Mouse (Mus musculus): ENCODE measurements at regions not wholly inside any gene's neighbourhood (a gene's known extent, or its start where the extent isn't known, plus 50 kb on each side); places are given as distances from the start of the nearest gene placed in this dataset.

- Histone ChIP-seq H3K27ac (ENCODE audit: low read depth, low read length) (no peak overlapping the region), H3K27me3 (ENCODE audit: control insufficient read depth, insufficient read depth, low read length) (no peaks in the 10 kb centered on the region), H3K4me1 (ENCODE audit: control insufficient read depth, insufficient read depth, low read length) (no peaks in the 10 kb centered on the region), H3K4me3 (ENCODE audit: low read depth, low read length) (no peak overlapping the region), H3K36me3 (ENCODE audit: control insufficient read depth, insufficient read depth, low read length) (no peaks in the 10 kb centered on the region), H3K4me2 (ENCODE audit: low read depth) (no peak overlapping the region), H3K9me3 (ENCODE audit: control insufficient read depth, low read length) (no peaks in the 10 kb centered on the region), H3K9ac (ENCODE audit: low read length) (no peak overlapping the region)
- no peak for ATAC-seq (ENCODE audit: insufficient read depth, low FRiP score, low TSS enrichment)
- WGBS, result 88% methylated on average over 2 of the region's 2 CpGs
- no peak for DNase-seq (ENCODE audit: low spot score)
Measured at GRCm38 (mm10) chr10:98292140-98292539, 565.6 kb upstream of the C030005K15Rik start.

GRCm38 (mm10) chr10:98305667-98306066, 579.1 kb upstream of the C030005K15Rik start:
- Histone ChIP-seq H3K27me3 (ENCODE audit: control insufficient read depth, insufficient read depth, low read length) (no peaks in the 10 kb centered on the region), H3K4me3 (ENCODE audit: low read depth, low read length) (no peak overlapping the region), H3K27ac (ENCODE audit: low read depth, low read length) (no peak overlapping the region), H3K4me2 (ENCODE audit: low read depth) (no peak overlapping the region), H3K4me1 (ENCODE audit: control insufficient read depth, insufficient read depth, low read length) (no peaks in the 10 kb centered on the region), H3K9me3 (ENCODE audit: control insufficient read depth, low read length) (no peaks in the 10 kb centered on the region), H3K36me3 (ENCODE audit: control insufficient read depth, insufficient read depth, low read length) (no peaks in the 10 kb centered on the region), H3K9ac (ENCODE audit: low read length) (no peak overlapping the region)
- ATAC-seq (ENCODE audit: insufficient read depth, low FRiP score, low TSS enrichment) (no peak), DNase-seq (ENCODE audit: low spot score) (no peak)
- WGBS, result 93% methylated on average over 1 of the region's 1 CpGs

- no peaks in the 10 kb centered on the region for H3K27me3 ChIP-seq (ENCODE audit: control insufficient read depth, insufficient read depth, low read length)
- no peak overlapping the region for H3K27ac ChIP-seq (ENCODE audit: low read depth, low read length)
- no peak overlapping the region for H3K4me2 ChIP-seq (ENCODE audit: low read depth)
- H3K9ac ChIP-seq (ENCODE audit: low read length), result no peak overlapping the region
- 88% methylated on average over 3 of the region's 3 CpGs for WGBS
- no peaks in the 10 kb centered on the region for H3K36me3 ChIP-seq (ENCODE audit: control insufficient read depth, insufficient read depth, low read length)
- DNase-seq (ENCODE audit: low spot score), result no peak
- H3K9me3 ChIP-seq (ENCODE audit: control insufficient read depth, low read length), result no peaks in the 10 kb centered on the region
- H3K4me1 ChIP-seq (ENCODE audit: control insufficient read depth, insufficient read depth, low read length), result no peaks in the 10 kb centered on the region
- H3K4me3 ChIP-seq (ENCODE audit: low read depth, low read length), result no peak overlapping the region
- ATAC-seq (ENCODE audit: insufficient read depth, low FRiP score, low TSS enrichment), result no peak
Measured at GRCm38 (mm10) chr10:98309667-98310066, 583.1 kb upstream of the C030005K15Rik start.

GRCm38 (mm10) chr10:98311403-98311802, 584.8 kb upstream of the C030005K15Rik start:
- no peak for ATAC-seq (ENCODE audit: insufficient read depth, low FRiP score, low TSS enrichment)
- Histone ChIP-seq H3K4me1 (ENCODE audit: control insufficient read depth, insufficient read depth, low read length) (no peaks in the 10 kb centered on the region), H3K36me3 (ENCODE audit: control insufficient read depth, insufficient read depth, low read length) (no peaks in the 10 kb centered on the region), H3K4me2 (ENCODE audit: low read depth) (no peak overlapping the region), H3K9ac (ENCODE audit: low read length) (no peak overlapping the region), H3K27ac (ENCODE audit: low read depth, low read length) (no peak overlapping the region), H3K27me3 (ENCODE audit: control insufficient read depth, insufficient read depth, low read length) (no peaks in the 10 kb centered on the region), H3K9me3 (ENCODE audit: control insufficient read depth, low read length) (no peaks in the 10 kb centered on the region), H3K4me3 (ENCODE audit: low read depth, low read length) (no peak overlapping the region)
- DNase-seq (ENCODE audit: low spot score), result no peak

GRCm38 (mm10) chr10:98318416-98318815, 591.9 kb upstream of the C030005K15Rik start:
- Histone ChIP-seq H3K27ac (ENCODE audit: low read depth, low read length) (no peak overlapping the region), H3K9ac (ENCODE audit: low read length) (no peak overlapping the region), H3K27me3 (ENCODE audit: control insufficient read depth, insufficient read depth, low read length) (no peaks in the 10 kb centered on the region), H3K9me3 (ENCODE audit: control insufficient read depth, low read length) (no peaks in the 10 kb centered on the region), H3K4me3 (ENCODE audit: low read depth, low read length) (no peak overlapping the region), H3K36me3 (ENCODE audit: control insufficient read depth, insufficient read depth, low read length) (no peaks in the 10 kb centered on the region), H3K4me1 (ENCODE audit: control insufficient read depth, insufficient read depth, low read length) (no peaks in the 10 kb centered on the region), H3K4me2 (ENCODE audit: low read depth) (no peak overlapping the region)
- WGBS, result 78% methylated on average over 2 of the region's 2 CpGs
- DNase-seq (ENCODE audit: low spot score) (no peak), ATAC-seq (ENCODE audit: insufficient read depth, low FRiP score, low TSS enrichment) (no peak)

- Histone ChIP-seq H3K4me2 (ENCODE audit: low read depth) (no peak overlapping the region), H3K9me3 (ENCODE audit: control insufficient read depth, low read length) (no peaks in the 10 kb centered on the region), H3K9ac (ENCODE audit: low read length) (no peak overlapping the region), H3K27me3 (ENCODE audit: control insufficient read depth, insufficient read depth, low read length) (no peaks in the 10 kb centered on the region), H3K4me3 (ENCODE audit: low read depth, low read length) (no peak overlapping the region), H3K36me3 (ENCODE audit: control insufficient read depth, insufficient read depth, low read length) (no peaks in the 10 kb centered on the region), H3K4me1 (ENCODE audit: control insufficient read depth, insufficient read depth, low read length) (no peaks in the 10 kb centered on the region), H3K27ac (ENCODE audit: low read depth, low read length) (no peak overlapping the region)
- no peak for ATAC-seq (ENCODE audit: insufficient read depth, low FRiP score, low TSS enrichment)
- DNase-seq (ENCODE audit: low spot score), result no peak
- 84% methylated on average over 5 of the region's 5 CpGs for WGBS
Measured at GRCm38 (mm10) chr10:98323846-98324245, 590.4 kb upstream of the Atp2b1 start.

- H3K27me3 ChIP-seq (ENCODE audit: control insufficient read depth, insufficient read depth, low read length), result no peaks in the 10 kb centered on the region
- DNase-seq (ENCODE audit: low spot score) (no peak), ATAC-seq (ENCODE audit: insufficient read depth, low FRiP score, low TSS enrichment) (no peak)
- no peak overlapping the region for H3K4me3 ChIP-seq (ENCODE audit: low read depth, low read length)
- H3K36me3 ChIP-seq (ENCODE audit: control insufficient read depth, insufficient read depth, low read length), result no peaks in the 10 kb centered on the region
- no peak overlapping the region for H3K4me2 ChIP-seq (ENCODE audit: low read depth)
- H3K27ac ChIP-seq (ENCODE audit: low read depth, low read length), result no peak overlapping the region
- no peak overlapping the region for H3K9ac ChIP-seq (ENCODE audit: low read length)
- no peaks in the 10 kb centered on the region for H3K9me3 ChIP-seq (ENCODE audit: control insufficient read depth, low read length)
- no peaks in the 10 kb centered on the region for H3K4me1 ChIP-seq (ENCODE audit: control insufficient read depth, insufficient read depth, low read length)
Measured at GRCm38 (mm10) chr10:98324591-98324990, 589.6 kb upstream of the Atp2b1 start.

- H3K4me3 ChIP-seq (ENCODE audit: low read depth, low read length), result no peak overlapping the region
- H3K27ac ChIP-seq (ENCODE audit: low read depth, low read length), result no peak overlapping the region
- H3K36me3 ChIP-seq (ENCODE audit: control insufficient read depth, insufficient read depth, low read length), result no peaks in the 10 kb centered on the region
- H3K4me2 ChIP-seq (ENCODE audit: low read depth), result no peak overlapping the region
- no peaks in the 10 kb centered on the region for H3K4me1 ChIP-seq (ENCODE audit: control insufficient read depth, insufficient read depth, low read length)
- no peak overlapping the region for H3K9ac ChIP-seq (ENCODE audit: low read length)
- H3K9me3 ChIP-seq (ENCODE audit: control insufficient read depth, low read length), result no peaks in the 10 kb centered on the region
- WGBS, result 59% methylated on average over 5 of the region's 5 CpGs
- DNase-seq (ENCODE audit: low spot score), result no peak
- H3K27me3 ChIP-seq (ENCODE audit: control insufficient read depth, insufficient read depth, low read length), result no peaks in the 10 kb centered on the region
- ATAC-seq (ENCODE audit: insufficient read depth, low FRiP score, low TSS enrichment), result no peak
Measured at GRCm38 (mm10) chr10:98325720-98326119, 588.5 kb upstream of the Atp2b1 start.

- H3K9me3 ChIP-seq (ENCODE audit: control insufficient read depth, low read length), result no peaks in the 10 kb centered on the region
- H3K27me3 ChIP-seq (ENCODE audit: control insufficient read depth, insufficient read depth, low read length), result no peaks in the 10 kb centered on the region
- WGBS, result 83% methylated on average over 4 of the region's 4 CpGs
- no peak for ATAC-seq (ENCODE audit: insufficient read depth, low FRiP score, low TSS enrichment)
- no peak overlapping the region for H3K27ac ChIP-seq (ENCODE audit: low read depth, low read length)
- H3K4me2 ChIP-seq (ENCODE audit: low read depth), result no peak overlapping the region
- H3K4me1 ChIP-seq (ENCODE audit: control insufficient read depth, insufficient read depth, low read length), result no peaks in the 10 kb centered on the region
- DNase-seq (ENCODE audit: low spot score), result no peak
- no peaks in the 10 kb centered on the region for H3K36me3 ChIP-seq (ENCODE audit: control insufficient read depth, insufficient read depth, low read length)
- H3K9ac ChIP-seq (ENCODE audit: low read length), result no peak overlapping the region
- H3K4me3 ChIP-seq (ENCODE audit: low read depth, low read length), result no peak overlapping the region
Measured at GRCm38 (mm10) chr10:98332682-98333081, 581.5 kb upstream of the Atp2b1 start.

Measured in neural tube, embryonic 11.5 days (tissue).